Mouse (Mus musculus): ENCODE measurements around the gene Nab2. TPM values are rescaled to one million over a fixed set of nuclear protein-coding genes. Genes with fewer than 3 reads are reported as not detected.

The Nab2 gene
- total RNA-seq, 2 experiments from 2014 or later, result 43.0 to 46.0 TPM

- DNase-seq (ENCODE audit: extremely low spot score in 1 of 2, low spot score in 1 of 2), result no peak
Measured at GRCm38 (mm10) chr10:127619119-127619721, 49.1 kb downstream of the Nab2 start.

- no peak for DNase-seq (ENCODE audit: extremely low spot score in 1 of 2, low spot score in 1 of 2)
Measured at GRCm38 (mm10) chr10:127618173-127618572, 50.2 kb downstream of the Nab2 start.

DNA sequence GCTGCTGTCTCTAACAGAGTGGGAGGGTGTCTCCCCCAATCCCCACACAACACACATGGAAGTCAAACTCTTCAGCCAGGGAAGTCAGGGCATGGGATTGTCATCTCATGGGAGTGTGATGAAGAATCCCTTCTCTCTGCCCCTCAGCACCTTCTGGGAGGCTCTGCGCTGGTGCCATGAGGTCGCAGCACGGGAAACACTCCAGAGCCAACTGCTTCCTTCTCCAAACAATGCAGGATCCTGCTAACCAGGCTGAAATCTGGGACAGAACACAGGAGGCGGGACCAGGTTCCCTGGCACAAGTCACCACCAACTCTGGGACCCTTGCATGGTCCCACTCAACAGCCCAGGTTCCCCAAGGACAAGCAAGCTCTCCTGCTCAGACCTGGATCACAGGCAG, 51.1 kb downstream of the Nab2 start:
- DNase-seq (ENCODE audit: extremely low spot score in 1 of 2, low spot score in 1 of 2), result no peak

GRCm38 (mm10) chr10:127616261-127616679, 52.1 kb downstream of the Nab2 start:
- DNase-seq (ENCODE audit: extremely low spot score in 1 of 2, low spot score in 1 of 2), result no peak

DNA sequence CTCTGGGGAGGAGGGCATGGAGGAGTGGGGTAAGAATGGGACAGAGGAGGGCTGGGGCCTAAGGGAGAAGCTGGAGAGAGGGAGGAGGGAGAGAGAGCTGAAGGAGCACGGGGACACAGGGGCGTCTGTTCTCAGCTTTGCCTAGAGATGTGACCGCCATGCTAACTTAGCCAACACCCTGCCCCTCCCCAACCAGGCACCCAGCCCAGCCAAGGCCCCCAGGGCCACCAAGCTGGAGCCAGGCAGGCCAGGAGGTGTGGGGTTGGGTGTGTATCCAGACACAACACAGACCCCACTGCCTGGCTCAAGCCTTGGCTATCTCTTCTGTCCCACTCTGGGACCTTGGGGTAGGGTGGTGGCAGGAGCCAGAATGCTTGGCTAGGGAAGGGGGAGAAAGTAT, 52.8 kb downstream of the Nab2 start:
- DNase-seq (ENCODE audit: extremely low spot score in 1 of 2, low spot score in 1 of 2), result no peak

GRCm38 (mm10) chr10:127615034-127615374, 53.4 kb downstream of the Nab2 start:
- no peak for DNase-seq (ENCODE audit: extremely low spot score in 1 of 2, low spot score in 1 of 2)

- DNase-seq (ENCODE audit: extremely low spot score in 1 of 2, low spot score in 1 of 2), result no peak
Measured at GRCm38 (mm10) chr10:127614236-127615033, 53.9 kb downstream of the Nab2 start.

- no peak for DNase-seq (ENCODE audit: extremely low spot score in 1 of 2, low spot score in 1 of 2)
Measured at GRCm38 (mm10) chr10:127612079-127612775, 56.1 kb downstream of the Nab2 start.

Other genes starting within 250 kb of the Nab2 start
- gene Stac3, start 166.9 kb downstream of the Nab2 start, total RNA-seq (2021), result 1 to 10 TPM; 2.4 to 4.6 TPM
- gene Ndufa4l2, start 153.6 kb downstream of the Nab2 start, total RNA-seq (2021), result 1 to 10 TPM; 4.1 to 6.7 TPM
- gene Shmt2, start 146.1 kb downstream of the Nab2 start, total RNA-seq (2021), result 10 to 100 TPM; 29.5 to 31.8 TPM
- gene Nxph4, start 134.0 kb downstream of the Nab2 start, total RNA-seq (2021), result 1 to 10 TPM; 1.9 to 2.1 TPM
- 100 to 1,000 TPM; 259 to 316 TPM for gene Lrp1, start 47.4 kb downstream of the Nab2 start, total RNA-seq (2021)
- gene Stat6, start 25.6 kb downstream of the Nab2 start, total RNA-seq (2021), result 1 to 10 TPM; 4.1 to 7.2 TPM
- 1 to 10 TPM; 5.8 TPM for gene Nemp1, start 1.7 kb downstream of the Nab2 start, total RNA-seq (2021)
- gene Myo1a, start 36.6 kb upstream of the Nab2 start, total RNA-seq (2021), result 1 to 10 TPM in 1 of 2 experiments, under 1 TPM in 1; 0.66 to 1.0 TPM
- 1 to 10 TPM; 4.2 to 5.0 TPM for gene Tac2, start 55.9 kb upstream of the Nab2 start, total RNA-seq (2021)
- 10 to 100 TPM in 1 of 2 experiments, 1 to 10 TPM in 1; 9.9 to 10.1 TPM for gene Zbtb39, start 71.0 kb upstream of the Nab2 start, total RNA-seq (2021)
- gene Gpr182, start 83.2 kb upstream of the Nab2 start, total RNA-seq (2021), result 1 to 10 TPM in 1 of 2 experiments, under 1 TPM in 1; 0.74 to 1.4 TPM
- gene Rdh1, start 91.2 kb upstream of the Nab2 start, total RNA-seq (2021), result under 1 TPM; 0.12 to 0.14 TPM
- gene Rdh16f1, start 91.2 kb upstream of the Nab2 start, total RNA-seq (2021), result under 1 TPM in 1 of 2 experiments, not detected in 1; 0.42 TPM
- under 1 TPM in 1 of 2 experiments, not detected in 1; 0.47 TPM for gene Rdh9, start 107.8 kb upstream of the Nab2 start, total RNA-seq (2021)
- under 1 TPM; 0.10 to 0.16 TPM for gene Rdh16, start 132.6 kb upstream of the Nab2 start, total RNA-seq (2021)
- not detected for gene Rdh19, start 181.4 kb upstream of the Nab2 start, total RNA-seq (2021)
- gene Rdh16f2, start 197.9 kb upstream of the Nab2 start, total RNA-seq (2021), result not detected
- not detected for gene Rdh7, start 220.2 kb upstream of the Nab2 start, total RNA-seq (2021)
- gene Sdr9c7, start 229.9 kb upstream of the Nab2 start, total RNA-seq (2021), result not detected